Mouse (Mus musculus): ENCODE results near the gene Mrps34. TPM values are rescaled to one million over a fixed set of nuclear protein-coding genes. Genes with fewer than 3 reads are reported as not detected.

Mrps34 gene
- polyA plus RNA-seq, 1 experiment, result 149 TPM

GRCm38 (mm10) chr17:24873695-24874404, 21.1 kb upstream of the Mrps34 start:
- Histone ChIP-seq H3K4me3 (replicated peaks; ENCODE audit: insufficient read depth, low read depth, low read length) (no peak overlapping the region), H3K27ac (ENCODE audit: insufficient read depth, low read length) (no peak overlapping the region), H3K4me1 (ENCODE audit: control insufficient read depth, insufficient read depth, low read length) (no peaks in the 10 kb centered on the region), H3K27me3 (ENCODE audit: control insufficient read depth, insufficient read depth, low read length) (no peaks in the 10 kb centered on the region)
- WGBS, result 49% methylated on average over 4 of the region's 4 CpGs
- TF ChIP-seq CTCF (IDR thresholded peaks at IDR 0.05; ENCODE audit: borderline replicate concordance, insufficient read depth, low read depth, low read length), result no peak
- no peak for DNase-seq

DNA sequence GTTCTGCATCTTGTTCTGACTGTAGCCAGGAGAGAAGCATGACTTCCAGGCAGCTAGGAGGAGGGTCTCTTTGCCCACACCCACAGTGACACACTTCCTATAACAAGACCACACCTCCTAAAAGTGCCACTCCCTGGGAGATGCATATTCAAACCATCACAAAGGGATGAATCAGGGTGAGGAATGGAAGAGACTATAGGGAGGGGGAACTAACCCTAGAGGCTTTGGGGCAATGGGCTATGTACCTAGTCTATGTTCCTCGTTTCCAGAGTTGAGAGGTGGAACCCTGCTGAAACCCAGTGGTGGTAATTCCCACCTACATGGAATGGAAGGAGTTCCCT, 20.5 kb upstream of the Mrps34 start:
- H3K27me3 ChIP-seq (ENCODE audit: control insufficient read depth, insufficient read depth, low read length), result no peaks in the 10 kb centered on the region
- no peak for DNase-seq
- H3K27ac ChIP-seq (ENCODE audit: insufficient read depth, low read length), result no peak overlapping the region
- no peak overlapping the region for H3K4me3 ChIP-seq (replicated peaks; ENCODE audit: insufficient read depth, low read depth, low read length)
- WGBS, result 17% methylated on average over 1 of the region's 1 CpGs
- TF ChIP-seq POLR2A (IDR thresholded peaks at IDR 0.05; ENCODE audit: borderline replicate concordance, insufficient read depth, low read length) (no peak), CTCF (IDR thresholded peaks at IDR 0.05; ENCODE audit: borderline replicate concordance, insufficient read depth, low read depth, low read length) (no peak)
- H3K4me1 ChIP-seq (ENCODE audit: control insufficient read depth, insufficient read depth, low read length), result no peaks in the 10 kb centered on the region

DNA sequence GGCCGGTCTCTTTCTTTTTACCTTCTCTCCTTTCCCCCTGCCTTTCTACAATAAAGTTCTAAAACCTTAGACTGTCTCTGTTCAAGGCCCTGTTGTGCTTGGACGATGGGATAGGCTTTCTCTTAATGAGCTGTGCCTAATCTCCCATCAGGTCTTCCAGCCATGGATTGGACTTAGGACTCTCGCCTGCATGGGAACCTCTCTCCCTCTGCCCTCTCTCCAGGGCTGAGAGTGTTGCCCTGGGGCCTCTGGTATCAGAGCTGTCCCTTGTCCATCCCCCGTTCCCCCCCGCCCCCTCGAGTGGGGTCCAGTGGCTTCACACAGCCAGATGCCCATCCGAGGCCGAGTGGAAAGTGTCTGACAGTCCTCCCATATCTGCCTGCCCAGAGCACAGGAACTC, 19.9 kb upstream of the Mrps34 start:
- DNase-seq, result no peak
- Histone ChIP-seq H3K27ac (ENCODE audit: insufficient read depth, low read length) (no peak overlapping the region), H3K4me1 (ENCODE audit: control insufficient read depth, insufficient read depth, low read length) (no peaks in the 10 kb centered on the region), H3K4me3 (replicated peaks; ENCODE audit: insufficient read depth, low read depth, low read length) (no peak overlapping the region), H3K27me3 (ENCODE audit: control insufficient read depth, insufficient read depth, low read length) (no peaks in the 10 kb centered on the region)
- WGBS, result 71% methylated on average over 8 of the region's 8 CpGs
- TF ChIP-seq CTCF (IDR thresholded peaks at IDR 0.05; ENCODE audit: borderline replicate concordance, insufficient read depth, low read depth, low read length), result no peak
- no peak for TF ChIP-seq POLR2A (IDR thresholded peaks at IDR 0.05; ENCODE audit: borderline replicate concordance, insufficient read depth, low read length)

DNA sequence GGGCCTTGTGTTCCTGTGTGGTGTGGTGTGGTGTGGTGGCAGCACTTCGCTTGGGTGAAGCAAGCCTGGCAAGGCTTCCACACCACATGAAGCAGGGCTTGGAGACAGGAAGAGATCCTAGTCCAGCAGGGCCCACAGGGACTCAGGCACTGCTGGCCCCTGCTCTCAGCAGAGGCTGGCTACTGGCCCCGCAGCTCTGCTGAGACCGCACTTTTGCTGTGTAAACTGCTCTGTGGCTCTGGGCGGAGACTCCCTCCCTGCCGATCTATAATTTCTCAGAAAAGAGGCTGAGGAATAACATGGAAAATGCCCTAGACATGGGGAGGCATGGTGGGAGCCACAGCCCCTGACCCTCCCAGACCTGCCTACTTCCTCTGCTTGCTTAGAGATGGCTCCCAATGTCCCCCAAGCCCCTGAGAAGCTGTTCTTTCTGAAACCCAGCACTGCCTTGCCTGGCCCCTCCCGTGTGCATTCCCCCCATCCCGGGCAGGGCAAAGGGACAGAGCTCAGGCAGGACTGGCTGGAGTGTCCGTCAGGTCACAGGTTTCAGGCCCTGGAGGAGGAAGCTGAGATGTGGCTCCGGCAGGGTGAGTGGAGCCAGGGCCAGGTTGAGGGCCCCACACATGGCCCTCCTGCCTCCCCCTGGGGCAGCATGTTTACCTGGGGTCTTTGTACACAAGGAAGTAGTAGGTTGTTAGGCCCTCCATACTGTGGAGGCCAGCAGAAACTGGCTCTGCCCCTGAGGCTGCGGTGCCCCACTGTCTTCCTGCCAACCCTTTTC, 17.4 kb upstream of the Mrps34 start:
- TF ChIP-seq POLR2A (IDR thresholded peaks at IDR 0.05; ENCODE audit: borderline replicate concordance, insufficient read depth, low read length), result no peak
- no peak for TF ChIP-seq CTCF (IDR thresholded peaks at IDR 0.05; ENCODE audit: borderline replicate concordance, insufficient read depth, low read depth, low read length)
- Histone ChIP-seq H3K4me3 (replicated peaks; ENCODE audit: insufficient read depth, low read depth, low read length) (no peak overlapping the region), H3K27ac (ENCODE audit: insufficient read depth, low read length) (no peak overlapping the region), H3K4me1 (ENCODE audit: control insufficient read depth, insufficient read depth, low read length) (no peaks in the 10 kb centered on the region), H3K27me3 (ENCODE audit: control insufficient read depth, insufficient read depth, low read length) (no peaks in the 10 kb centered on the region)
- WGBS, result 62% methylated on average over 10 of the region's 10 CpGs
- DNase-seq, result no peak

GRCm38 (mm10) chr17:24878117-24878397, 16.9 kb upstream of the Mrps34 start:
- no peaks in the 10 kb centered on the region for H3K27me3 ChIP-seq (ENCODE audit: control insufficient read depth, insufficient read depth, low read length)
- no peak overlapping the region for H3K27ac ChIP-seq (ENCODE audit: insufficient read depth, low read length)
- no peak overlapping the region for H3K4me3 ChIP-seq (replicated peaks; ENCODE audit: insufficient read depth, low read depth, low read length)
- 45% methylated on average over 5 of the region's 5 CpGs for WGBS
- no peaks in the 10 kb centered on the region for H3K4me1 ChIP-seq (ENCODE audit: control insufficient read depth, insufficient read depth, low read length)
- TF ChIP-seq CTCF (IDR thresholded peaks at IDR 0.05; ENCODE audit: borderline replicate concordance, insufficient read depth, low read depth, low read length) (no peak), POLR2A (IDR thresholded peaks at IDR 0.05; ENCODE audit: borderline replicate concordance, insufficient read depth, low read length) (no peak)
- no peak for DNase-seq

DNA sequence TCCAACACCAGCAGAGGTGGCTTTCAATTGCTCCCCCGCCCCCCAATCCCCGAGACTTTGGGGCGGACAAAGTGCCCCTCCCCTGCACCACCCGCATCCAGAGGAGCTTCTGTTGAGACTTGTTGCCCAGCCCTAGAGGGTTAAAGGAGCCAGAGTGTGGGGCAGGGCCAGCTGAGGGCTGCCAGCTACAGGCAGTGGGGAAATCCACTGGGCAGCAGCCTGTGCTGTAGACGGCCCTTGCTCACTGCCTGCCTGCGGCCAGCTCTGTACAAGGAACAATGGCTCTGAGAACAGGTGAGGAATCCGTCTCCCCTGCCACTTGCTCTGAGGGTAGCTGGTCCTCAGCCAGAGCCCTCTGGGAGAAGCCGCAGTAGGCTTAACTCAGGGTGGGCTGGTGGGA, 16.4 kb upstream of the Mrps34 start:
- no peak for DNase-seq
- H3K27me3 ChIP-seq (ENCODE audit: control insufficient read depth, insufficient read depth, low read length), result no peaks in the 10 kb centered on the region
- H3K4me3 ChIP-seq (replicated peaks; ENCODE audit: insufficient read depth, low read depth, low read length), result no peak overlapping the region
- TF ChIP-seq POLR2A (IDR thresholded peaks at IDR 0.05; ENCODE audit: borderline replicate concordance, insufficient read depth, low read length), result no peak
- TF ChIP-seq CTCF (IDR thresholded peaks at IDR 0.05; ENCODE audit: borderline replicate concordance, insufficient read depth, low read depth, low read length), result no peak
- H3K4me1 ChIP-seq (ENCODE audit: control insufficient read depth, insufficient read depth, low read length), result no peaks in the 10 kb centered on the region
- H3K27ac ChIP-seq (ENCODE audit: insufficient read depth, low read length), result no peak overlapping the region
- 56% methylated on average over 8 of the region's 8 CpGs for WGBS

GRCm38 (mm10) chr17:24881738-24882440, 13.0 kb upstream of the Mrps34 start:
- no peak overlapping the region for H3K4me3 ChIP-seq (replicated peaks; ENCODE audit: insufficient read depth, low read depth, low read length)
- H3K27me3 ChIP-seq (ENCODE audit: control insufficient read depth, insufficient read depth, low read length), result no peaks in the 10 kb centered on the region
- peaks cover 5% of the 10 kb centered on the region for H3K4me1 ChIP-seq (ENCODE audit: control insufficient read depth, insufficient read depth, low read length)
- 37% methylated on average over 7 of the region's 7 CpGs for WGBS
- DNase-seq, result no peak
- TF ChIP-seq CTCF (IDR thresholded peaks at IDR 0.05; ENCODE audit: borderline replicate concordance, insufficient read depth, low read depth, low read length) (peak; percentile 50), POLR2A (IDR thresholded peaks at IDR 0.05; ENCODE audit: borderline replicate concordance, insufficient read depth, low read length) (no peak)
- H3K27ac ChIP-seq (ENCODE audit: insufficient read depth, low read length), result no peak overlapping the region

DNA sequence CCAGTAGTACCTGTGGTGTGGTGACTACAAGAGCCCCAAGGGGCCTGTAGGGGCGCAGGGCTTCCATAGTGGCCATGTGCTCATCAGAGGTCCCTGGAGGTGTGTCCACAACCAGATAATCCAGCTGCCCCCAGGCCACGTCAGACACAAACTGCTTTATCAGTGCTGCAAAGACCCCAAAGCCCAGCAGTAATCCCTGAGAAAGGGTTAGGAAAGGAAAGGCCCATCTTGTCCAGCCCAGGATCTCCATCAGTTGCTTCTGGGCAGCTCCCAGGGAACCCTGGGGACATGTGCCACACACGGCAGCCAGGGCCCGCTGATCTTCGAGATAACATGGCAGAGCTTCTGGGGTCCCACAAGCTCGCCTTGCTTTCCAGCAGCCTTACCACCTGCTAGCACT, 10.5 kb upstream of the Mrps34 start:
- H3K4me1 ChIP-seq (ENCODE audit: control insufficient read depth, insufficient read depth, low read length), result peaks cover 14% of the 10 kb centered on the region
- 82% methylated on average over 6 of the region's 6 CpGs for WGBS

More for the DNA sequence above, 10.5 kb upstream of the Mrps34 start:
- TF ChIP-seq CTCF (IDR thresholded peaks at IDR 0.05; ENCODE audit: borderline replicate concordance, insufficient read depth, low read depth, low read length), result no peak
- TF ChIP-seq POLR2A (IDR thresholded peaks at IDR 0.05; ENCODE audit: borderline replicate concordance, insufficient read depth, low read length), result no peak
- Histone ChIP-seq H3K27me3 (ENCODE audit: control insufficient read depth, insufficient read depth, low read length) (no peaks in the 10 kb centered on the region), H3K27ac (ENCODE audit: insufficient read depth, low read length) (no peak overlapping the region), H3K4me3 (replicated peaks; ENCODE audit: insufficient read depth, low read depth, low read length) (no peak overlapping the region)
- no peak for DNase-seq
